Mouse (Mus musculus) liver, adult 2 months (tissue): ENCODE measurements around the gene Tcam1.

Experiments used
- CTCF ChIP-seq: fragments of 200-500 bp; IDR thresholded peaks from 2 replicates; pipeline ENCODE4 v1.5.1; 2011; ENCODE audit warnings: low read depth, low read length, control low read depth
- POLR2A ChIP-seq: fragments of 200-500 bp; IDR thresholded peaks from 2 replicates; pipeline ENCODE4 v1.6.1; 2011; ENCODE audit warnings: low read length, control low read depth; ENCODE audit not compliant: insufficient read depth; ENCODE audit errors: extremely low read depth

DNA sequence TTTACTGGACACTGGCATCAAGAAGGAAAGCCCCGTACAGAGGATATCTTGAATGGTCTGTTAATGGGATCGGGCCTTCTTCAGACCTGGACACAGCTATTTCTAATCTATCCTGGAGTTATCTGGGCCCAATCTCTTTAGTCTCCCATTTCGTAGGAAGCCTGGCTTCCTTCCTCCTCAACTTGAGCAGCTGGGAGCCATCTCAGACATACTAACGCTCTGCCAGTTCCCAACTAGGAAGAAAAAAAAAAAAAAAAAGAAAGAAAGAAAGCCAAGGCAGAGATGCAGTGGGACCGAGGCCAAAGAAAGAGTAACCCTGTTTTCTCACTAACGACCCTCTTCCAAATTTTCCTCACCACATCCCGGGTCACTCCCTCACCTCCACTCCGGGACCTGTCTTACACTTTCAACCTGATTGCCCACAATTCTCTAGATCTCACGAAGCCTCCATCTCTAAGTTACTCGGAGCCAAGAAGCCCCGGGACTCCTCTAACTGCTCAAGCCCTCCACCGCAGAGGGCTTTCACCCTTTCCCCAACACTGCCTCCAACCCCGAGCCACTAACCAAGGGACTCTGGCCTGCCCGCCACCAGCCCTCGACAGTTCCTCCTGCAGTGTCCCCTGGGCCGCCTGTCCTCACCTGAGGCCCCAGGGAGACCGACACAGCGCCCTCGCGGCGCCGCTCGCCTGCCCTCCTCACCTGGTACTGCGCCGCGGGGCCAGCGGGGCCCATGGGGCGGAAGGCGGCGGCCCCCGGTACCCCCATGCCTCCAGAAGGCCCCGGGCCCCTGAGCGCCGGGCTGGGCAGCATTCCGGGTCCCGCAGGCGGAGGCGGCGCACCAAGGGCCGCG, 4.5 kb upstream of the Tcam1 start:
- TF ChIP-seq POLR2A (no peak), CTCF (no peak)
